Comparison of ENCODE assay signal across 16 mouse cellular contexts in the genomic region with DNA sequence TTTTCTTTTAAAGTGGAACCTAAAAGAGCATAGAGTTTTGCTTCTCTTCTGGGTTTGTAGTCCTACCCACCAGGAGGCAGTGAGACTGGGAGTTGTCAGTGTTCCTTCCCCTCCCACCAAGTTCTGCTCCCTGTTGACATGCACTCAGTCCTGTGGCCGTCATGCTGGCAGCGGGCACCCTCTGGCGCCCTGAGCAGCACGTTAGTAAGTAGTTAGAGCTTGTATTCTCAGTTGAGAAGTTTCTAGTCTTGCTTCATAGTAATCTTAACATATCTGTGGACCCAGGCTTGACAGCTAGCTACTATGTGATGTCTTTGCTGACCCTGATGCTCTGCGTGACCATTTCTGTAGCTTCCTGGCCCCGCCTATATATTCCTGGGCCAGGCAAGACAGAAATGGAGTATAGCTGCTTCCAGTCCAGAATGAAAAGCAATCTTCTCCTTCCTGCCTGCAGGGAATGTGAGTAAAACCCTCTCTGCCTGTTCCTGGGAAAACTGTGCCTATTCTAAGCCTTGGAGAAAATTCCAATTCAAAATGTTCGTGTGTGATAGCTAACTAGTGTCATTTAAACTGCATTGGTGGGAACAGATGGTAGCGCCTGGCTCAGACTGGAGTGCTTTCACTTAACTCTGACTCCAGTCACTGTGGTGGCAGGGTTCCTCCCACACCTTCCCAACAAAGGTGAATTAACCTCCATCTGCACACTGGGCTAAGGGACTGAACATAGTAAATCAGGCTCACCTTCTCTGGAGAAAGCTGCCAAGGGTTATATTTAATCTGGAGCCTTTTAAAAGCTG. TPM values are rescaled to one million over a fixed set of nuclear protein-coding genes. Genes with fewer than 3 reads are reported as not detected.
DNase-seq lines count a peak whose midpoint lies in the region; ATAC-seq and TF ChIP-seq lines count a peak whose summit lies in the region.
"Had no signal": no experiment of that assay in that cellular context is flagged by ENCODE, and none has a peak within 500 bp of the region (broad histone marks: within the 10 kb centered on the region; RNA-seq: fewer than 3 reads in every experiment).

No protein-coding gene starts in this region.

- no peak for TF ChIP-seq POLR2A in cortical plate, adult 2 months (IDR thresholded peaks at IDR 0.05; ENCODE audit: extremely low read depth, insufficient read depth, low read length)

- peak; percentile 88 for DNase-seq in heart, adult 11 months
- DNase-seq in heart, postnatal 25 days (ENCODE audit: low spot score) = no peak
- peak; percentile 79 to 90 for DNase-seq in cerebellum, adult 18-20 months
- no peak for DNase-seq in lung, adult 18-20 months
- DNase-seq in urinary bladder, postnatal 4 days (ENCODE audit: low spot score in 2 of 2) = no peak
- DNase-seq: heart, adult 18-20 months; kidney, adult 9 months had no signal

- no peak; the same call in 1 of the 2 replicates for ATAC-seq in limb, embryonic 13.5 days (ENCODE audit: low FRiP score, low read depth)
- no peak for ATAC-seq in kidney, embryonic 15.5 days (replicated peaks; ENCODE audit: low FRiP score)

- intact Hi-C loops in heart, postnatal 25 days (cut with DNase I) = no loop called here

- H3K4me1 ChIP-seq in cortical plate, adult 2 months (ENCODE audit: control insufficient read depth, insufficient read depth, low read length) = peaks cover 7% of the 10 kb centered on the region
- H3K4me1 ChIP-seq in limb, embryonic 13.5 days = no peaks in the 10 kb centered on the region; the same call in 1 of the 2 replicates
- H3K4me1 ChIP-seq in kidney, embryonic 15.5 days = no peaks in the 10 kb centered on the region
- H3K4me1 ChIP-seq: embryonic facial prominence, embryonic 13.5 days; hindbrain, embryonic 10.5 days; stomach, embryonic 15.5 days had no signal

- 0 out of 2 replicates have a peak overlapping the region, but pooled peaks have one; percentile 62 for H3K27ac ChIP-seq in cortical plate, adult 2 months (ENCODE audit: insufficient read depth, low read length)
- H3K27ac ChIP-seq in limb, embryonic 13.5 days = peak overlapping the region; percentile 29; the same call in 1 of the 2 replicates
- no peak overlapping the region for H3K27ac ChIP-seq in kidney, embryonic 15.5 days
- H3K27ac ChIP-seq: embryonic facial prominence, embryonic 13.5 days; hindbrain, embryonic 10.5 days; macrophage; stomach, embryonic 15.5 days had no signal

- H3K9ac ChIP-seq in limb, embryonic 13.5 days = no peak overlapping the region
- H3K9ac ChIP-seq in kidney, embryonic 15.5 days = no peak overlapping the region
- H3K9ac ChIP-seq: embryonic facial prominence, embryonic 13.5 days; stomach, embryonic 15.5 days had no signal

- no peak for TF ChIP-seq CTCF in cortical plate, adult 2 months (IDR thresholded peaks at IDR 0.05; ENCODE audit: extremely low read depth, insufficient read depth, low read length)

- H3K9me3 ChIP-seq in limb, embryonic 13.5 days = no peaks in the 10 kb centered on the region
- H3K9me3 ChIP-seq in kidney, embryonic 15.5 days (replicated peaks) = no peaks in the 10 kb centered on the region
- H3K9me3 ChIP-seq: embryonic facial prominence, embryonic 13.5 days; hindbrain, embryonic 10.5 days; stomach, embryonic 15.5 days had no signal

- H3K36me3 ChIP-seq in limb, embryonic 13.5 days = peaks cover 43% of the 10 kb centered on the region
- peaks cover 47% of the 10 kb centered on the region for H3K36me3 ChIP-seq in kidney, embryonic 15.5 days

- WGBS in limb, embryonic 13.5 days = 84% methylated on average over 8 of the region's 8 CpGs
- WGBS in kidney, embryonic 15.5 days = 82% methylated on average over 8 of the region's 8 CpGs

- no peak overlapping the region for H3K4me3 ChIP-seq in cortical plate, adult 2 months (ENCODE audit: insufficient read depth, low read length)
- no peak overlapping the region for H3K4me3 ChIP-seq in limb, embryonic 13.5 days
- no peak overlapping the region for H3K4me3 ChIP-seq in kidney, embryonic 15.5 days (replicated peaks)
- H3K4me3 ChIP-seq: embryonic facial prominence, embryonic 13.5 days; hindbrain, embryonic 10.5 days; stomach, embryonic 15.5 days had no signal

- H3K27me3 ChIP-seq in limb, embryonic 13.5 days = no peaks in the 10 kb centered on the region
- no peaks in the 10 kb centered on the region for H3K27me3 ChIP-seq in kidney, embryonic 15.5 days
- H3K27me3 ChIP-seq: CH12.LX; embryonic facial prominence, embryonic 13.5 days; stomach, embryonic 15.5 days had no signal

- H3K4me2 ChIP-seq in limb, embryonic 13.5 days (replicated peaks) = no peak overlapping the region
- no peak overlapping the region for H3K4me2 ChIP-seq in kidney, embryonic 15.5 days
- H3K4me2 ChIP-seq: embryonic facial prominence, embryonic 13.5 days; stomach, embryonic 15.5 days had no signal

RNA-seq across cellular contexts. Expression of a gene that starts 14.8 kb away (rescaled TPM):
- total RNA-seq in heart, postnatal 25 days (2021) = under 1 TPM in 1 of 2 experiments, not detected in 1; 0.61 TPM
- polyA plus RNA-seq in cortical plate, adult 2 months (2012; rRNA removed) = 0.31 and 0.68 TPM in 2 replicates
- polyA plus RNA-seq in limb, embryonic 13.5 days (2015; fragmentation: Nextera tagmentation; extraction: Ambion mirVana) = 0.45 TPM in 1 of 2 replicates, not detected in the other
- polyA plus RNA-seq in kidney, embryonic 15.5 days (2015; fragmentation: Nextera tagmentation; extraction: Ambion mirVana) = 0.42 TPM in 1 of 2 replicates, not detected in the other
- total RNA-seq: liver, adult 2 months had no signal
- polyA plus RNA-seq: embryonic facial prominence, embryonic 13.5 days; hindbrain, embryonic 10.5 days; liver, adult 2 months; macrophage had no signal

RNA-seq across cellular contexts. Expression of a gene that starts 16.0 kb away (rescaled TPM):
- 10 to 100 TPM in 1 of 2 experiments, 1 to 10 TPM in 1; 9.8 to 11.0 TPM for total RNA-seq in heart, postnatal 25 days (2021)
- 5.7 and 6.1 TPM in 2 replicates for polyA plus RNA-seq in cortical plate, adult 2 months (2012; rRNA removed)
- polyA plus RNA-seq in limb, embryonic 13.5 days (2015; fragmentation: Nextera tagmentation; extraction: Ambion mirVana) = 2.6 and 3.1 TPM in 2 replicates
- polyA plus RNA-seq in kidney, embryonic 15.5 days (2015; fragmentation: Nextera tagmentation; extraction: Ambion mirVana) = 5.4 TPM in 2 replicates

Comparison
In these comparisons a context has a peak if more than half of its experiments do, and no peak if none do; other contexts are left out.
1. DNase-seq: peak in heart, adult 11 months (single experiment) and cerebellum, adult 18-20 months (2 of 2); none in heart, postnatal 25 days (single experiment), lung, adult 18-20 months (0 of 2) and urinary bladder, postnatal 4 days (0 of 2).